Mouse (Mus musculus) hindbrain, embryonic 14.5 days (tissue): ENCODE results near the gene Il1f6. TPM values are rescaled to one million over a fixed set of nuclear protein-coding genes. Genes with fewer than 3 reads are reported as not detected.
A peak's percentile ranks its signal among the peaks of the same experiment; 100 is the strongest.
"Not testable (repeated sequence)": the region's sequence is repeated elsewhere in the genome, so short reads cannot be mapped to it uniquely, and the experiment has no call there.

ENCODE experiments used
- ATAC-seq: fragments of 200-750 bp; cut with Nextera tagmentation; 2 replicates; pipeline ENCODE4 v1.8.0; 2017; ENCODE audit warnings: moderate number of reproducible peaks, mild to moderate bottlenecking, moderate TSS enrichment, moderate library complexity; ENCODE audit not compliant: low FRiP score
- DNase-seq: peaks from one replicate; pipeline ENCODE4 v3.0.0-alpha.2; 2015; ENCODE audit warnings: low spot score
- H3K27ac ChIP-seq: fragments of 300-500 bp; sonication (generic); 2 replicates; pipeline ENCODE4 v1.5.1; 2014; ENCODE audit warnings: mild to moderate bottlenecking, moderate library complexity
- H3K27me3 ChIP-seq: fragments of 300-500 bp; sonication (generic); 2 replicates; pipeline ENCODE4 v1.6.1; 2014; ENCODE audit warnings: mild to moderate bottlenecking, low read length, mixed read lengths; ENCODE audit not compliant: control insufficient read depth, insufficient read depth
- H3K36me3 ChIP-seq: fragments of 300-500 bp; sonication (generic); replicated peaks from 2 replicates; pipeline ENCODE4 v1.6.1; 2014; ENCODE audit not compliant: control insufficient read depth, insufficient read depth
- H3K4me1 ChIP-seq: fragments of 300-500 bp; sonication (generic); replicated peaks from 2 replicates; pipeline ENCODE4 v1.6.1; 2014; ENCODE audit warnings: antibody characterized with exemption, low read length, mixed read lengths; ENCODE audit not compliant: control insufficient read depth, insufficient read depth
- H3K4me2 ChIP-seq: fragments of 300-500 bp; sonication (generic); replicated peaks from 2 replicates; pipeline ENCODE4 v1.6.1; 2014; ENCODE audit warnings: mild to moderate bottlenecking, moderate library complexity
- H3K4me3 ChIP-seq: fragments of 300-500 bp; sonication (generic); replicated peaks from 2 replicates; pipeline ENCODE4 v1.5.1; 2014; ENCODE audit warnings: mild to moderate bottlenecking, low read length
- H3K9ac ChIP-seq: fragments of 300-500 bp; sonication (generic); 2 replicates; pipeline ENCODE4 v1.6.1; 2014
- H3K9me3 ChIP-seq: fragments of 300-500 bp; sonication (generic); 2 replicates; pipeline ENCODE4 v1.6.1; 2016; ENCODE audit warnings: low read length; ENCODE audit not compliant: control insufficient read depth
- WGBS: fragments of 180-500 bp; shearing (Covaris S2); extraction: QIAGEN DNeasy Blood & Tissue Kit; methylation state at CpG from one replicate; pipeline ENCODE4 v1.1.7; 2014; 5-methylcytosine and 5-hydroxymethylcytosine counted together
- polyA plus RNA-seq: library from polyadenylated mRNA; unstranded; fragments of >200 nt; fragmentation: Nextera tagmentation; extraction: Ambion mirVana; gene quantifications from 2 replicates; pipeline ENCODE4 v1.2.1, GENCODE M21; 2014

Gene Il1f6
- polyA plus RNA-seq, result not detected in 2 replicates

GRCm38 (mm10) chr2:24215118-24215517 lies at the start of gene Il1f6:
Gene Il1f6 (plus strand): TSS chr2:24215418.
- H3K4me2 ChIP-seq, result no peak within 1 kb of the TSS
- no peak for ATAC-seq
- no peak within 1 kb of the TSS for H3K27ac ChIP-seq
- H3K27me3 ChIP-seq, result no peaks in the 10 kb centered on the region
- H3K4me1 ChIP-seq, result no peaks in the 10 kb centered on the region
- no peaks in the 10 kb centered on the region for H3K9me3 ChIP-seq
- no peaks in the 10 kb centered on the region for H3K36me3 ChIP-seq
- no peak within 1 kb of the TSS for H3K9ac ChIP-seq
- H3K4me3 ChIP-seq, result no peak within 1 kb of the TSS
- no peak for DNase-seq
- 77% methylated on average over 2 of the region's 2 CpGs for WGBS

- H3K27ac ChIP-seq, H3K9me3 ChIP-seq, H3K4me1 ChIP-seq, H3K36me3 ChIP-seq, H3K4me3 ChIP-seq, H3K27me3 ChIP-seq: not testable (repeated sequence)
- WGBS, result 14% methylated on average over 14 of the region's 14 CpGs
- ATAC-seq, result peak; percentile 91
- Histone ChIP-seq H3K9ac (peak overlapping the region; percentile 31; the same call in 1 of the 2 replicates), H3K4me2 (peak overlapping the region; percentile 43)
- DNase-seq, result peak; percentile 74
Measured at GRCm38 (mm10) chr2:24181683-24182331, 33.4 kb upstream of the Il1f6 start.

GRCm38 (mm10) chr2:24182423-24183147 lies 32.6 kb upstream of the Il1f6 start:
- 70% methylated on average over 13 of the region's 13 CpGs for WGBS

GRCm38 (mm10) chr2:24184092-24184491 lies 31.1 kb upstream of the Il1f6 start:
- not testable (repeated sequence) for H3K27ac ChIP-seq, ATAC-seq, DNase-seq

More at GRCm38 (mm10) chr2:24182423-24183147, 32.6 kb upstream of the Il1f6 start:
- H3K4me3 ChIP-seq, DNase-seq, H3K27ac ChIP-seq, H3K4me1 ChIP-seq, H3K27me3 ChIP-seq, ATAC-seq, H3K9me3 ChIP-seq, H3K36me3 ChIP-seq: not testable (repeated sequence)
- H3K4me2 ChIP-seq, result peak overlapping the region; percentile 43
- peak overlapping the region; percentile 31; the same call in 1 of the 2 replicates for H3K9ac ChIP-seq

GRCm38 (mm10) chr2:24186176-24186575 lies 29.0 kb upstream of the Il1f6 start, which contains the start of gene Il1f9:
Gene Il1f9 (plus strand): TSS chr2:24186476.
- H3K27me3 ChIP-seq, result no peaks in the 10 kb centered on the region
- DNase-seq (no peak), ATAC-seq (no peak)
- WGBS, result 95% methylated on average over 1 of the region's 1 CpGs
- H3K9ac ChIP-seq, result no peak within 1 kb of the TSS
- H3K27ac ChIP-seq, result no peak within 1 kb of the TSS
- no peak within 1 kb of the TSS for H3K4me3 ChIP-seq
- H3K4me2 ChIP-seq, result no peak within 1 kb of the TSS
- no peaks in the 10 kb centered on the region for H3K9me3 ChIP-seq
- H3K4me1 ChIP-seq, result no peaks in the 10 kb centered on the region
- no peaks in the 10 kb centered on the region for H3K36me3 ChIP-seq

More at GRCm38 (mm10) chr2:24184092-24184491, 31.1 kb upstream of the Il1f6 start:
- not testable (repeated sequence) for H3K9me3 ChIP-seq, H3K27me3 ChIP-seq, H3K9ac ChIP-seq, H3K36me3 ChIP-seq, H3K4me2 ChIP-seq, H3K4me1 ChIP-seq, H3K4me3 ChIP-seq

- ATAC-seq (no peak), DNase-seq (no peak)
- H3K36me3 ChIP-seq, result no peaks in the 10 kb centered on the region
- no peaks in the 10 kb centered on the region for H3K9me3 ChIP-seq
- H3K27me3 ChIP-seq, result no peaks in the 10 kb centered on the region
- no peak overlapping the region for H3K4me2 ChIP-seq
- H3K27ac ChIP-seq, result no peak overlapping the region
- H3K4me1 ChIP-seq, result no peaks in the 10 kb centered on the region
- H3K4me3 ChIP-seq, result no peak overlapping the region
- 87% methylated on average over 6 of the region's 6 CpGs for WGBS
- H3K9ac ChIP-seq, result no peak overlapping the region
Measured at GRCm38 (mm10) chr2:24187585-24187984, 27.6 kb upstream of the Il1f6 start.

GRCm38 (mm10) chr2:24188189-24188588 lies 27.0 kb upstream of the Il1f6 start:
- Histone ChIP-seq H3K27me3 (no peaks in the 10 kb centered on the region), H3K9me3 (no peaks in the 10 kb centered on the region), H3K27ac (no peak overlapping the region), H3K36me3 (no peaks in the 10 kb centered on the region), H3K4me2 (no peak overlapping the region), H3K4me3 (no peak overlapping the region), H3K9ac (no peak overlapping the region), H3K4me1 (no peaks in the 10 kb centered on the region)
- ATAC-seq (no peak), DNase-seq (no peak)
- 76% methylated on average over 1 of the region's 1 CpGs for WGBS

GRCm38 (mm10) chr2:24227191-24227590 lies 12.0 kb downstream of the Il1f6 start:
- 76% methylated on average over 2 of the region's 2 CpGs for WGBS
- Histone ChIP-seq H3K9ac (no peak overlapping the region), H3K9me3 (no peaks in the 10 kb centered on the region), H3K4me3 (no peak overlapping the region), H3K4me1 (no peaks in the 10 kb centered on the region), H3K27me3 (no peaks in the 10 kb centered on the region), H3K27ac (no peak overlapping the region), H3K4me2 (no peak overlapping the region), H3K36me3 (no peaks in the 10 kb centered on the region)
- DNase-seq, result no peak
- no peak for ATAC-seq

- Histone ChIP-seq H3K36me3 (no peaks in the 10 kb centered on the region), H3K4me1 (no peaks in the 10 kb centered on the region), H3K4me3 (no peak overlapping the region), H3K9me3 (no peaks in the 10 kb centered on the region), H3K9ac (no peak overlapping the region), H3K27me3 (no peaks in the 10 kb centered on the region), H3K27ac (no peak overlapping the region), H3K4me2 (no peak overlapping the region)
- 97% methylated on average over 1 of the region's 1 CpGs for WGBS
- DNase-seq (no peak), ATAC-seq (no peak)
Measured at GRCm38 (mm10) chr2:24267503-24267902, 52.3 kb downstream of the Il1f6 start.
